Mouse (Mus musculus) cerebellum, adult 18-20 months (tissue): ENCODE data around the gene Lin52.
"Not testable (repeated sequence)": the region's sequence is repeated elsewhere in the genome, so short reads cannot be mapped to it uniquely, and the experiment has no call there.

Source experiments
- DNase-seq, 2 experiments: peaks; one replicate each; pipeline ENCODE4 v3.0.0; 2021

Lin52 gene

GRCm38 (mm10) chr12:84478937-84479336, 27.7 kb downstream of the Lin52 start:
- DNase-seq, result no peak

GRCm38 (mm10) chr12:84481251-84481650, 30.0 kb downstream of the Lin52 start:
- no peak for DNase-seq

GRCm38 (mm10) chr12:84482778-84483585, 31.8 kb downstream of the Lin52 start:
- no peak for DNase-seq

GRCm38 (mm10) chr12:84487324-84488056, 36.3 kb downstream of the Lin52 start:
- no peak for DNase-seq

- no peak for DNase-seq
Measured at GRCm38 (mm10) chr12:84496795-84497194, 45.6 kb downstream of the Lin52 start.

GRCm38 (mm10) chr12:84500528-84501263, 49.5 kb downstream of the Lin52 start:
- DNase-seq, result no peak

- no peak for DNase-seq
Measured at GRCm38 (mm10) chr12:84501278-84501677, 50.1 kb downstream of the Lin52 start.

- no peak for DNase-seq
Measured at GRCm38 (mm10) chr12:84506856-84507255, 55.6 kb downstream of the Lin52 start.

- DNase-seq, result no peak
Measured at GRCm38 (mm10) chr12:84512016-84512415, 60.8 kb downstream of the Lin52 start.

GRCm38 (mm10) chr12:84515486-84515885, 64.3 kb downstream of the Lin52 start:
- no peak for DNase-seq

- no peak for DNase-seq
Measured at GRCm38 (mm10) chr12:84516642-84517041, 65.4 kb downstream of the Lin52 start.

- DNase-seq, result no peak
Measured at GRCm38 (mm10) chr12:84518018-84518417, 66.8 kb downstream of the Lin52 start.

- DNase-seq, result no peak
Measured at GRCm38 (mm10) chr12:84523728-84524127, 72.5 kb downstream of the Lin52 start.

- DNase-seq, result no peak
Measured at GRCm38 (mm10) chr12:84524147-84525050, 73.2 kb downstream of the Lin52 start.

- no peak for DNase-seq
Measured at GRCm38 (mm10) chr12:84525422-84525821, 74.2 kb downstream of the Lin52 start.

- DNase-seq, result no peak
Measured at GRCm38 (mm10) chr12:84530426-84530825, 79.2 kb downstream of the Lin52 start.

GRCm38 (mm10) chr12:84531906-84532829, 80.9 kb downstream of the Lin52 start:
- DNase-seq, result no peak

- no peak for DNase-seq
Measured at GRCm38 (mm10) chr12:84532830-84533199, 81.6 kb downstream of the Lin52 start.

GRCm38 (mm10) chr12:84533706-84534486, 82.7 kb downstream of the Lin52 start:
- no peak for DNase-seq

GRCm38 (mm10) chr12:84539537-84539936, 88.3 kb downstream of the Lin52 start:
- not testable (repeated sequence) for DNase-seq
